Mouse (Mus musculus) cerebellum, postnatal 25 days (tissue): ENCODE measurements around the gene Lcorl.
A peak's percentile ranks its signal among the peaks of the same experiment; 100 is the strongest.
"Not testable (repeated sequence)": the region's sequence is repeated elsewhere in the genome, so short reads cannot be mapped to it uniquely, and the experiment has no call there.

Experiments used
- DNase-seq, 2 experiments: peaks; one replicate each; pipeline ENCODE4 v3.0.0; 2021; ENCODE audit warnings: mixed read lengths in 2 of 2

Gene Lcorl

DNA sequence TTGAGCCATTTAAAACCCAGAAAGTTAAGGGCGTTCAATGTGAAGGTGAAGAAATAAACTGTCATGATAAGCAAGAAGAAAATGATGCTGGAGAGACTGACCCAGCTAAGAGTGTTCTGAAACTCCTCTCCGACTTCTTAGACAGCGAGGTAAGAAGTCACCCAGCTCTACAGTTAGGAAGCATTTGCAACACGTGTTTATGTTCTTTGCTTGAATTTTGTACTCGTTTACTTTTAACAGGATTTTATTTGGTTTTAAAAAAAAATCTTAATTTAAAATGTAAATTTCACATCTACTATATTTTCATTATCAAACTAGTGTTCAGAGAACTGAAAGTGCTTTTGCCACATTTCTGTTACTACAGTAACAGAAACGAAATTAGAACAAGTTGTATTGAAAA lies 165.7 kb downstream of the Lcorl start:
- DNase-seq: no peak

DNA sequence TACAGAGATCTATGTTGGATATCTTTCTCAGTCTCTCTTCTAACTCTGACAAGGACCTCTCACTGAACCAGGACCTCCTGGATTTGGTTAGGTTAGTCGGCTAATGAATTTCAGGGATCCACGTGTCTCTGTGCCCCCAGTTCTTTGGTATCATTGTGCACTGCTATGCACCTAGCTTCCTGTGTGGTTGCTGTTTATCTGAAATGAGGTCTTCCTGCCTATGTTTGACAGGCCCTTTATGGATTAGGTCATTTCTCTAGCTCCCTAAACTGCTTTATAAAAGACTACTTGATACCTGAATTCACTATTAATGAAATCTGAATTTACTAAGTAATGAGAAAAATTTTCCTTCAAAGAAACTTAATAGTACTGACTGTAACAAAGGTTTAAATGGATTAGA lies 166.6 kb downstream of the Lcorl start:
- no peak for DNase-seq

DNA sequence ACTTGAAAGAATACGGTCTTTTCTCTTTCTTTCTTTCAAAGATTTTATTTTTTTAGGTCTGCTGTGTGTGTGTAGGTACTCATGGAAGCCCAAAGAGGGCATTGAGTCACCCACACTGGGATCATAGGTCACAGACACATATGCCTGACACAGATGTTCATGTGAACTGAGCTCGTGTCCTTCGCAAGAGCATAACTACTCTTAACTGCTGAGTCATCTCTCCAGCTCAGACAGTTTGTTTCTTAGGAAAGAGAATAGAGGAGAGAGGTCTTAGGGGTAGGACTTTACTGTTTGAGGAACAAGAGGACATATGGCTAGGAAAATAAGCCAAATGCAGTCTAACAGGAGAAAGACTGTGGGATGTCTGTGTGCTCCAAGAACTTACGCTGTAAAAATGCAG lies 168.3 kb downstream of the Lcorl start:
- DNase-seq: no peak

DNA sequence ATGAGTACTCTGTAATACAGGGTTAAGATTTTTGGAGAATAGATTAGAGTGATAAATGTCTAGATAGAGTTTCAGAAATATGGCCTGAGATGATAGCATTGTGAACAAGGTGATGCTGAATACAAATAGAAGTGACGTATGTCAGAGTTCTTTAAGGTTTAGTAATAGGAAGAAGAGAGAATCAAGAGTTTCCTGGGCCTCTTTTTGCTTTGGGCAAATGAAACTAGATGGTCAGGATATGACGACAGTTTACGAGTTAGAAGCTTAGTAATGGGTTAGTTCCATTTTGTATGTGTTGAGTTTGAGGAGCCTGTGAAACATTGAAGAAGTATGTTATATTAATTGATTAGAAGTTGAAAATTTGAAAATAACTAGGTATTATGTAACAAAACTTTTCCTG lies 171.2 kb downstream of the Lcorl start:
- DNase-seq: no peak

DNA sequence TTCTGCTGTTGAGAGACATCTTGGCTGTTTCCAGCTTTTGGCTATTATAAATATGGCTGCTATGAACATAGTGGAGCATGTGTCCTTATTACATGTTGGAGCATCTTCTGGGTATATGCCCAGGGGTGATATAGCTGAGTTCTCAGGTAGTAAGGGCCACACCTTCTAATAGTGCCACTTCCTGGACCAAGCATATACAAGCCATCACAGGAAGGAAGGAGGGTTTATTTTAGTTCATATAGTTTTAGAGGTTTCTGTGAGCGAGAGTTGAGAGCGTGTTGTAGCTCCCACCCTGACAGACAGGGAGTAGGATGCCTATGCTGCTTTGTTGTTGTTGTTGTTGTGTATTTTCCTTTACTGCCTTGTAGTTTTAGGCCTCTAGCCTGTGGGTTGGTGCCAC lies 172.2 kb downstream of the Lcorl start:
- no peak for DNase-seq

DNA sequence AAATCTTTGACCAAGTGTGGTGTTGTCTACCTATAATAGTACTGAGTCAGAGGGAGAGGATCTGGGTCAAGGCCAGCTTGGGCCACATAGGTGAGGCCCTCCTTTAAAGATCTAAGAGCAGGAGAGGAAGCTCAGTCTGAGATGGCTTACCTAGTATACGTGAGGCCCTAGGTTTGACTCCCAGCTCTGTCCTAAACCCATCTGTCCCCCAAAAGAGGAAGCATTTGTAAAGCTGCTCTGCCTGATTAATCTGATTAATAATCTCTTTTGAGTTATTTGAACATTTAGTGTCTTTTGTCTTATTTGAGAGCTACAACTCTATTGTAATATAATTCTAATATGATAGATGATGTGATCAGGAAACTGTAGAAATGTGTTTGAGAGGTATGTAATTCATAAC lies 174.0 kb downstream of the Lcorl start:
- DNase-seq: no peak

DNA sequence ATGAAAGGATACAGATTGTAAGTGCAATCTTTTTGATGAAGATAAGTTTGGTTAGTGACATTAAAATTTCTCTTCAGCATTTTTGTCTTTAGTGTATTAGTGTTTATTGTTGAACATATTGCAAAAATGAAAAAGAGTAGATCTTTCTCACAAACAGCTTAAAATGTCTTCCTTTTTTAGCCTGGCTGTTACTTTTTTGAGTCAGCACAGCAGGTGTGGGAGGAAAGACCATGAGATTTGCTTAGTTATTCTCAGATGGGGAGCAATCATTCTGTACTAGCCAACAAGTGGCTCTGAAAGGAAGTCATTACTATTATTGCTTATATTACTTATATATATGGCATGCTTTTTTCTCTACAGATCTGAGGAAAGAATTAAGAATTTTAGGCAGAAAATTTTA lies 177.5 kb downstream of the Lcorl start:
- DNase-seq: no peak

DNA sequence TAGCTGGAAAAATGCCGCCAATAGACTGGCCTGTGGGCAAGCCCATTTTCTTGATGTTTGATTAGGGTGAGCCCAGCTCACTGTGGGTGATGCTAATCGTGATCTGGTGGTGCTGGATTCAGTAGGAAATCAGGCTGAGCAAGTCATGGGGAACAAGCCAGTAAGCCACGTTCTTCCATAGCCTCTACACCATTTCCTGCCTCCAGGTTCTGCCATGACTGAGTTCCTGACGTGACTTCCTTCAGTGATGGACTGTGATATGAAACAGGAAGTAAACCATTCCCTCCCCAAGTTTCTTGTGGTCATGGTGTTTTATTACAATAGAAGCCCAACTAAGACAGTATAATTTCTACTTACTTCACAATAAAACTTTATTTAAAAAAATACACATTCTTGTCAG lies 179.8 kb downstream of the Lcorl start:
- no peak for DNase-seq

DNA sequence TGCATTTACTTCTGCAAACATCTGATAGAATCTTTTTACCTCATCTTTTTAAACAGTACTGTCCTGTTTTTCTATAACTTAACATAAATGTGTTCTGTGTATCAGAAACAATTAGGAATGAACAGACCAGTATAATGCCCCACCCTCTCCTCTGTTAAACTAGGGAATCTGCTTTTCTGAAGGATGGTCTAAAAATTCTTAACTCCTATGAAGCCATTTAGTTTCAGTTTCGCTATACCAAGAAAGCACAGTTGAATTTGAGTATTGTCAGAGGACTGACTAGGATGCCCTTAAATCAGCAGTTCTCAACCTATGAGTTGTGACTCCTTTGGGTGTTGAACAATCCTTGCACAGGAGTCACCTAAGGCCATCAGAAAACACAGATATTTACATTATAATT lies 182.4 kb downstream of the Lcorl start:
- DNase-seq: no peak

DNA sequence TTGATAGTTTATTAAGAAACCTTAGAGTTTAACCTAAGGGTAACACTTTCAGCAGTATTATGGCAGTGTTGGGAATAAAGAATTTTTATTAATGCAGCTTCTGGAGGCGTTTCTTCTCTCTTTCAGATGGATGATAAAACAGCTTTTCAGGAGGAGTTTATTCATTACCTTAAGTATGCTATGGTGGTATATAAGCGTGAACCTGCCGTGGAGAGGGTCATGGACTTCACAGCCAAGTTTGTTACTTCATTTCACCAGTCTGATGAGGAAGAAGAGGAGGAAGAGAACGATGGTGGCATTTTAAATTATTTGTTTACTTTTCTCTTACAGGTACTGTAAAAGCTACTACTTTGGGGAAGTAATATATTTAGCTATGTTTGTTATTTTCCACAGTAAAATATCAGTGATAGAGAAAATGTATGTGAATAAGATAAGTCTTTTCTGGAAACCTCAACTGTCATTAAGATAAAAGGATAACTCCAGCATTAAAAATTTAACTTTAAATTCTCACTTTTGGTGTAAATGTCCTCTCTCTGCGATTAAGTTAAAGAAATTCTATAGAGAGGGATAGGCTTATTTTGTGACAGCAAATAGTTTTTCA lies 186.4 kb downstream of the Lcorl start:
- no peak for DNase-seq

DNA sequence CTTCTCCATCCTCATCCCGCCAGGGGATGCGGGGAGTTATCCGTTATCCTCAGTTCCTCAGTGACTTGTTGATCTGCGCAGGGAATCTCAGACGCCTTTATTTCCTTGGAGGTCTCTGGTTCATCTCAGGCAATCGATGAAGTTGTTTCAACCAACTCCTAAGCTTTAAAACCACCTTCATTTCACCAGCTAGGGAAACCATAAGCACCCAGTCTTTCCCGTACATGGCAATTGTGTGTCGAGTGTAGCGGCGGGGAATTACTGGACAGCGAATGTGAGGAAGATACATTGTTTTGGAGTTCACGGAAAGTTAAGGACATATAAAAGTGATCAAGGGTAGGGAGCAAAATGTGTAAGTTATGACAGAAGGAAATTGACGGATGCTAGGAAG lies 187.1 kb downstream of the Lcorl start:
- DNase-seq: no peak

DNA sequence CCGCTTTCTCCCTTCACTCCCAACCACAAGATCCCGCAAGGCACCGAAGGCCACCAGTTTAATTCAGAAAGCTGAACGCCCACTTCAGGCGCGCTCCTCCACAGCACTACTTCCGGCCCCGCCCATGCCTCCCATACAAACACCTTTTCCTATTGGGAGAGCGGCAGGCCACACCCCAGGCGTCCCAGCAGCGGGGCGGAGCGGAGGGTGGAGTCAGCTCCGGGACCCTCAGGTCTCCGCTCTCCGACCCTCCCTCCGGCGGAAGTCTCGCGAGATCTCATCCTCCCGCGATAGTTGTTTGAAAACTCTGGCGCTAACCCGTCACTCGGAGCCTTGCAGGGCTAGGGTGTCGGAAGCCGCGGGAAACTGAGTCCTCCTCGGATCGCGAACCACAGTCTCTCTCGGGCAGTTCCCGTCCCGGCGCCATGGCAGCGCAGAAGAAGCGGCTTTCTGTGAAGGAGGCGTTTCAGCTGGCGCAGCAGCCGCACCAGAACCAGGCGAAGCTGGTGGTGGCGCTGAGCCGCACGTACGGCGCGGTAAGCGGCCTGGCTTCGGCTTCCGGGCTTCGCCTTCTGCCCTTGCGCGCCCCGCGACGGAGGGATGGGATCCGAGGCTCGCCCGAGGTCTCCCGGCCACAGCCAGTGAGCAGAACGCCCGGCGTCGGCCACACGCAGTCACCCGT lies 187.7 kb downstream of the Lcorl start, which contains the start of gene Ncapg:
Ncapg (plus strand) TSS at position 322 of the 682 bp plus-strand sequence.
- DNase-seq: peak; percentile 99

DNA sequence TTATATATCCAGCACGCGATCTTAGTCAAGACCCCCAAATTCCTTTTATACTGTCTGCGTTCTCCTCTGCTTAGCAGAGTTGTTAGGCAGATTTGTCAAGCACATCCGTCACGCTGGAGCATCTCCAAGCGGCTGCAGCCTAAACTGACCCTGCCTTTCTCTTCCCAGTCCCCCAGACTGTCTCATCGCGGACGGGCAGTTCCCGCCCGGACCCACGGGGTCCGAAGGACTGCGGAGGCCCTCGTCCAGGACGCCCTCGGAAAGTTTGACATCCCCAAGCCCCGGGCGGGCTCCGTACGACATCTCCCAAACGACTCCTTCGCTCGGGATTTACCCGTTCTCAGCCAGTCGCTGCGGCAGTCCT lies 188.2 kb downstream of the Lcorl start:
- DNase-seq: no peak

DNA sequence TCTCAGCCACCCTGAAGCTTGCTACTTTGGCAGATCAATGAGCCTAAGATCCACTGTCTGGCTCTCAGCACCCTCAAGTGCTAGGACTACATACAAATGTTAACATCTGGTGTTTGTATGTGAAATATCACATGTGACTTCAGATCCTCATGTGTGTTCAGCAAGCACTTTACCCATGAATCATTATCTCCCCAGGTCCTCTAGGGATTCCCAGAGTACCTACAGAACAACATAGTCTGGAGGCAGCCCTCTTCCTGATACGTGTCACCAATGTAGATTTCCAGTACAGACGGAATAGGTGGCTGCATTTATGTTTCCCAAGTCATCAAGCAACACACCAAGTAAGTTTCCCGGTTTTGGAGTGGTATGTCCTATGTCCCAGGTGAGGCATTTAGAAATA lies 188.6 kb downstream of the Lcorl start:
- peak in 1 of 2 experiments; percentile 6 for DNase-seq

DNA sequence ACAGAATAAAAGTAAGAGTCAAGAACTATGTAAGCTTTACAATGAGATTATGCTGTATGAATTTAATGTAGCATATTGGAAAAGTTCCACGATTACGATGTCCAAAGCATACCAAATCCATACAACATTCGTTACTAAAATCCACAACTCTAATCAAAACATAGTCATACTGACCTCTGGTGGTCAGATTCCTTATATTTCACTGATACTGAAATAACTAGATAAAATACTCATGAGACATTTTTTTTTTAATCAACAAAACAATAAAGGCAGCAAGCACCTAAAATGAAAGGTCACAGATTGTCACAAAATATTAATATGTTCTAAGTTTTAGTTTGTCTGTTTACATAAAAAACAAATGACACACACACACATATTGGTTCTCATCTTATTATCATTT lies 189.1 kb downstream of the Lcorl start:
- no peak for DNase-seq

DNA sequence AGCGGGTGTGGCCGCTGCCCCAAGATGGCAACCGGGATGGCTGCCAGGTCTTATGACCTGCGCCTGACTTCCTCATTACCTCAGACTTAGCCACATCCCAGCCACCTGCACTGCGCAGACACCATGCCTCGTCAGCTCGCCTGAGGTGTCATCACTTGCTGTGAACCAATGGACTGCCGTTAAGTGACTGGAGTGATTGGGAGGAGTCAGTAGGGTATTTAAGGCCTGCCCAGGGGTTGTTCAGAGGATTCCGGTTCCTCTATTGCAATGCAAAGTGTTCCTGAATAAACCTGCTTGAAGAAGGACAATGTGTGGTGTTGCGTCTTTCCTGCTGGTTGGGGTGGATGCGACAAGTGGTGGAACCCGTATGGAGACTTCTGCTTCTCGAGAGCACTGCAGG lies 199.0 kb downstream of the Lcorl start:
- DNase-seq: not testable (repeated sequence)

DNA sequence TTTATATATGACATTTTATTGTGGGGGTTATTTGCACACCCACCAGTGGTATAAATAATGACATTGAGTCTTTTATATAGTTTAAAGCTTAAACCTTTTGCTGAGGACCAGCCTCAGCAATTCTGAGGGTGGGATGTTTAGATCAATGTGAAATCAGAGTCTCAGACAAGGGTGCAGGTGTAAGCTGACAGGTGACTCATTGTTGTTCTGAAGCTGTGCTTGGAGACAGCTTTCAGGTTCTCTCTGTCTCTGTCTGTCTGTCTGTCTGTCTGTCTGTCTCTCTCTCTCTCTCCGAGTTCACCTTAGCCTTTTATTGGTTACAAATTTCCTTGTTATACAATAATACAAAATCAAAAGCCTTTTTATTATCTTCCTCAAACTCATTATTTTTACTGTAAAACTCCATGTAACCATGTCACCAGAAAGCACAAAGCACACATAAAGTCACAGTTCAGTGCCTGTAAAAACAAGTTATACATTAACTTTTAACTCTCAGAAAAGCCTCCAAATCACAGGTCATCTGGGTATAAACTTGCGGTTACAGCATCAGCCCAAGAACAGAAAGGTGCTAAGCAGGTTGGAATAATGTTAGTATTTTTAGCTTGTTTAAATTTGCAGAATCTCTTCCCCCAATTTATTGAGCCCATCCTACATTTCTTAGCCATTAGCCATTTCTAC lies 206.2 kb downstream of the Lcorl start:
- no peak for DNase-seq
